Comparison of ENCODE assay signal across 21 mouse cellular contexts in genomic region chr10:11362896-11363487, GRCm38 (mm10). TPM values are rescaled to one million over a fixed set of nuclear protein-coding genes. Genes with fewer than 3 reads are reported as not detected.
DNase-seq lines count a peak whose midpoint lies in the region; ATAC-seq and TF ChIP-seq lines count a peak whose summit lies in the region.
"Had no signal": no experiment of that assay in that cellular context is flagged by ENCODE, and none has a peak within 500 bp of the region (broad histone marks: within the 10 kb centered on the region; RNA-seq: fewer than 3 reads in every experiment).

No protein-coding gene starts in this region.

- H3K4me3 ChIP-seq in kidney, embryonic 14.5 days (ENCODE audit: low read length): no peak overlapping the region
- H3K4me3 ChIP-seq in midbrain, embryonic 11.5 days (ENCODE audit: low read depth, low read length): no peak overlapping the region
- H3K4me3 ChIP-seq in midbrain, postnatal 0 days (ENCODE audit: low read depth, low read length): no peak overlapping the region
- no peak overlapping the region for H3K4me3 ChIP-seq in midbrain, embryonic 14.5 days (replicated peaks; ENCODE audit: low read depth, low read length)
- H3K4me3 ChIP-seq: embryonic facial prominence, embryonic 12.5 days; erythroblast, embryonic 14.5 days; gastrocnemius, adult 2 months; heart, embryonic 10.5 days; hindbrain, embryonic 10.5 days; left cerebral cortex, adult 2 months had no signal

- H3K4me2 ChIP-seq in kidney, embryonic 14.5 days (replicated peaks; ENCODE audit: low read depth, low read length): no peak overlapping the region
- H3K4me2 ChIP-seq in midbrain, embryonic 11.5 days: no peak overlapping the region
- no peak overlapping the region for H3K4me2 ChIP-seq in midbrain, postnatal 0 days (ENCODE audit: low read depth, low read length, poor library complexity, severe bottlenecking)
- H3K4me2 ChIP-seq in midbrain, embryonic 14.5 days (ENCODE audit: low read length): no peak overlapping the region
- H3K4me2 ChIP-seq: embryonic facial prominence, embryonic 12.5 days had no signal

- no peak overlapping the region for H3K9ac ChIP-seq in kidney, embryonic 14.5 days (ENCODE audit: low read depth, low read length)
- H3K9ac ChIP-seq in midbrain, embryonic 11.5 days (ENCODE audit: low read length): no peak overlapping the region
- H3K9ac ChIP-seq in midbrain, postnatal 0 days (replicated peaks; ENCODE audit: low read length, poor library complexity, severe bottlenecking): no peak overlapping the region
- no peak overlapping the region for H3K9ac ChIP-seq in midbrain, embryonic 14.5 days (replicated peaks; ENCODE audit: low read length)
- H3K9ac ChIP-seq: embryonic facial prominence, embryonic 12.5 days had no signal

- peak; percentile 35; the same call in 1 of the 2 replicates for ATAC-seq in kidney, embryonic 14.5 days (ENCODE audit: low FRiP score, low TSS enrichment)
- ATAC-seq in midbrain, embryonic 11.5 days (ENCODE audit: low FRiP score): no peak
- ATAC-seq in midbrain, postnatal 0 days (ENCODE audit: low FRiP score): no peak
- ATAC-seq in midbrain, embryonic 14.5 days (ENCODE audit: low FRiP score, low TSS enrichment): peak; percentile 48; the same call in 1 of the 2 replicates
- ATAC-seq: activated CD4-positive, CD25-positive, alpha-beta regulatory T cell, adult 4 months had no signal

- no peak for TF ChIP-seq CTCF in midbrain, postnatal 0 days (IDR thresholded peaks at IDR 0.05)

- H3K27ac ChIP-seq in kidney, embryonic 14.5 days (ENCODE audit: low read depth, low read length): no peak overlapping the region
- H3K27ac ChIP-seq in midbrain, embryonic 11.5 days (ENCODE audit: low read depth, low read length): no peak overlapping the region
- no peak overlapping the region for H3K27ac ChIP-seq in midbrain, postnatal 0 days (ENCODE audit: low read depth, low read length)
- H3K27ac ChIP-seq in midbrain, embryonic 14.5 days (replicated peaks; ENCODE audit: low read depth, low read length): no peak overlapping the region
- H3K27ac ChIP-seq: embryonic facial prominence, embryonic 12.5 days; gastrocnemius, adult 2 months; heart, embryonic 10.5 days; hindbrain, embryonic 10.5 days; left cerebral cortex, adult 2 months had no signal

- H3K9me3 ChIP-seq in kidney, embryonic 14.5 days (ENCODE audit: control insufficient read depth, low read length): no peaks in the 10 kb centered on the region
- H3K9me3 ChIP-seq in midbrain, embryonic 11.5 days (ENCODE audit: control insufficient read depth, low read length): no peaks in the 10 kb centered on the region
- H3K9me3 ChIP-seq in midbrain, postnatal 0 days (ENCODE audit: low read length): no peaks in the 10 kb centered on the region
- H3K9me3 ChIP-seq in midbrain, embryonic 14.5 days (ENCODE audit: control insufficient read depth, low read length): no peaks in the 10 kb centered on the region
- H3K9me3 ChIP-seq: embryonic facial prominence, embryonic 12.5 days; heart, embryonic 10.5 days had no signal

- H3K36me3 ChIP-seq in kidney, embryonic 14.5 days (ENCODE audit: control insufficient read depth, insufficient read depth, low read length): no peaks in the 10 kb centered on the region
- no peaks in the 10 kb centered on the region for H3K36me3 ChIP-seq in midbrain, embryonic 11.5 days (ENCODE audit: control insufficient read depth, insufficient read depth, low read length)
- H3K36me3 ChIP-seq in midbrain, postnatal 0 days (ENCODE audit: insufficient read depth, low read length): no peaks in the 10 kb centered on the region
- no peaks in the 10 kb centered on the region for H3K36me3 ChIP-seq in midbrain, embryonic 14.5 days (ENCODE audit: control insufficient read depth, insufficient read depth, low read length)
- H3K36me3 ChIP-seq: embryonic facial prominence, embryonic 12.5 days; hindbrain, embryonic 10.5 days had no signal

- H3K4me1 ChIP-seq in kidney, embryonic 14.5 days (ENCODE audit: control insufficient read depth, insufficient read depth, low read length): no peaks in the 10 kb centered on the region
- H3K4me1 ChIP-seq in midbrain, embryonic 11.5 days (ENCODE audit: control insufficient read depth, insufficient read depth, low read length): no peaks in the 10 kb centered on the region
- no peaks in the 10 kb centered on the region for H3K4me1 ChIP-seq in midbrain, postnatal 0 days (ENCODE audit: insufficient read depth, low read length)
- H3K4me1 ChIP-seq in midbrain, embryonic 14.5 days (ENCODE audit: control insufficient read depth, insufficient read depth, low read length): no peaks in the 10 kb centered on the region
- H3K4me1 ChIP-seq: embryonic facial prominence, embryonic 12.5 days; heart, embryonic 10.5 days; hindbrain, embryonic 10.5 days had no signal

- H3K27me3 ChIP-seq in kidney, embryonic 14.5 days (ENCODE audit: control insufficient read depth, insufficient read depth, low read length): no peaks in the 10 kb centered on the region
- H3K27me3 ChIP-seq in midbrain, embryonic 11.5 days (ENCODE audit: control insufficient read depth, insufficient read depth, low read length): no peaks in the 10 kb centered on the region
- H3K27me3 ChIP-seq in midbrain, postnatal 0 days (ENCODE audit: insufficient read depth, low read length): no peaks in the 10 kb centered on the region
- H3K27me3 ChIP-seq in midbrain, embryonic 14.5 days (ENCODE audit: control insufficient read depth, insufficient read depth, low read length): no peaks in the 10 kb centered on the region
- H3K27me3 ChIP-seq: embryonic facial prominence, embryonic 12.5 days had no signal

- DNase-seq in embryo, embryonic 10.5 days (ENCODE audit: low spot score): peak; percentile 14
- DNase-seq in embryo, embryonic 10 days (ENCODE audit: low spot score): no peak
- DNase-seq in kidney, adult 18-20 months: no peak
- peak; percentile 61 for DNase-seq in midbrain, embryonic 11.5 days (ENCODE audit: low spot score, missing footprints)
- no peak for DNase-seq in midbrain, postnatal 0 days (ENCODE audit: low spot score)
- no peak for DNase-seq in midbrain, embryonic 14.5 days
- no peak for DNase-seq in adrenal gland, postnatal 14 days
- DNase-seq: cerebellum, adult 11-12 months; gastrocnemius, adult 2 months; left cerebral cortex, postnatal 4 days; liver; spleen, adult 18-20 months; thymus, adult 18-20 months; thymus, postnatal 4 days had no signal

- WGBS in kidney, embryonic 14.5 days: 51% methylated on average over 12 of the region's 12 CpGs
- WGBS in midbrain, embryonic 11.5 days: 86% methylated on average over 12 of the region's 12 CpGs
- WGBS in midbrain, postnatal 0 days: 67% methylated on average over 12 of the region's 12 CpGs
- WGBS in midbrain, embryonic 14.5 days: 69% methylated on average over 12 of the region's 12 CpGs

RNA-seq across cellular contexts. Expression of gene Epm2a, which starts 19.8 kb away (rescaled TPM):
- polyA plus RNA-seq in kidney, embryonic 14.5 days (2014; fragmentation: Nextera tagmentation; extraction: Ambion mirVana): 0.76 and 0.93 TPM in 2 replicates
- polyA plus RNA-seq in midbrain, embryonic 11.5 days (2014; fragmentation: Nextera tagmentation; extraction: Ambion mirVana): 0.30 and 0.70 TPM in 2 replicates
- 38.1 and 41.9 TPM in 2 replicates for total RNA-seq in midbrain, postnatal 0 days (2014; rRNA removed)
- polyA plus RNA-seq in midbrain, postnatal 0 days (2015; fragmentation: Nextera tagmentation; extraction: Ambion mirVana): 3.1 and 3.8 TPM in 2 replicates
- polyA plus RNA-seq in midbrain, embryonic 14.5 days (2014; fragmentation: Nextera tagmentation; extraction: Ambion mirVana): 1.9 and 2.9 TPM in 2 replicates
- 8.2 and 10.7 TPM in 2 replicates for total RNA-seq in adrenal gland, postnatal 14 days (2021)
- polyA plus RNA-seq: activated CD4-positive, CD25-positive, alpha-beta regulatory T cell, adult 4 months; erythroblast, embryonic 14.5 days had no signal

Comparison
In these comparisons a context has a peak if more than half of its experiments do, and no peak if none do; other contexts are left out.
1. DNase-seq: peak in embryo, embryonic 10.5 days (single experiment) and midbrain, embryonic 11.5 days (single experiment); none in embryo, embryonic 10 days (single experiment), kidney, adult 18-20 months (single experiment), midbrain, postnatal 0 days (single experiment), midbrain, embryonic 14.5 days (single experiment) and adrenal gland, postnatal 14 days (single experiment).
2. ATAC-seq: peak in kidney, embryonic 14.5 days (single experiment) and midbrain, embryonic 14.5 days (single experiment); none in midbrain, embryonic 11.5 days (single experiment) and midbrain, postnatal 0 days (single experiment).